Mouse (Mus musculus) ES-Bruce4 (cell line): ENCODE measurements around the gene Senp1. TPM values are rescaled to one million over a fixed set of nuclear protein-coding genes. Genes with fewer than 3 reads are reported as not detected.

ENCODE experiments used
- H3K27ac ChIP-seq: 2 replicates; pipeline ENCODE4 v1.5.1; 2012; ENCODE audit warnings: low read length, inconsistent platforms; ENCODE audit not compliant: insufficient read depth
- H3K27me3 ChIP-seq: 2 replicates; pipeline ENCODE4 v1.6.1; 2012; ENCODE audit warnings: mild to moderate bottlenecking, low read length, inconsistent platforms; ENCODE audit not compliant: control insufficient read depth, poor library complexity, insufficient read depth, severe bottlenecking
- H3K36me3 ChIP-seq: 2 replicates; pipeline ENCODE4 v1.6.1; 2012; ENCODE audit warnings: inconsistent platforms, mild to moderate bottlenecking, low read length, moderate library complexity; ENCODE audit not compliant: control insufficient read depth, poor library complexity, insufficient read depth, severe bottlenecking
- H3K4me1 ChIP-seq: one replicate; pipeline ENCODE4 v1.8.1; 2011; ENCODE audit warnings: low read length; ENCODE audit not compliant: control insufficient read depth, insufficient read depth
- H3K4me3 ChIP-seq: 2 replicates; pipeline ENCODE4 v1.5.1; 2011; ENCODE audit warnings: low read depth, mild to moderate bottlenecking, low read length
- H3K9ac ChIP-seq: 2 replicates; pipeline ENCODE4 v1.6.1; 2012; ENCODE audit warnings: low read depth, mild to moderate bottlenecking, inconsistent platforms; ENCODE audit not compliant: poor library complexity, severe bottlenecking
- H3K9me3 ChIP-seq: replicated peaks from 2 replicates; pipeline ENCODE4 v1.6.1; 2012; ENCODE audit warnings: mild to moderate bottlenecking, low read length, inconsistent platforms; ENCODE audit not compliant: control insufficient read depth, poor library complexity, insufficient read depth, severe bottlenecking
- CTCF ChIP-seq: IDR thresholded peaks from one replicate; pipeline ENCODE4 v1.8.1; 2011; ENCODE audit warnings: low read depth, low read length
- EP300 ChIP-seq: IDR thresholded peaks from 2 replicates; pipeline ENCODE4 v1.6.1; 2011; ENCODE audit warnings: low read depth, low read length; ENCODE audit not compliant: insufficient read depth
- POLR2A ChIP-seq: IDR thresholded peaks from one replicate; pipeline ENCODE4 v1.8.1; 2011; ENCODE audit warnings: low read length; ENCODE audit not compliant: insufficient read depth
- polyA plus RNA-seq: library from polyadenylated mRNA; stranded (reverse); fragments of >200 nt; gene quantifications from 2 replicates; pipeline ENCODE4 v1.2.4, GENCODE M21; 2011; ENCODE audit warnings: low read depth; ENCODE audit not compliant: missing spikeins, insufficient read depth, insufficient read length

The Senp1 gene
- polyA plus RNA-seq, 1 experiment = 70.6 TPM

DNA sequence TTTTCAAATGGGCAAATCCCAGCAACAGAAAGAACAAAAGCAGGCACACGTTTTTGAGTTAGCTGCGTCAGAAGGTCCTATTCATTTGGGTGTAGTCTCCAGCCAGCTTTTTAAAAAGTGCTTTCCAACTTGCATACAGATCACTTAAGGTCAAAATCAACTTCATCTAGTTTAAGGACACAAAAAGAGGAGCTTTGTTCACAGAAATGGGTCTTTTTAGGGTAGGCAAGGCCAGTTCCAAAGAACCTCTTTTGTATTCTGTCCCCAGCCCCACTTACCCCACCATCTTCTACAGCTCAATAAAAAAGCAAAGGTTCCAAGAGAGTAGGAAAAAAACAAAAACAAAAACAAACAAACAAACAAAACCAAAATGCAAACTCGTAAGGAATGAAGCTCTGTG is 41.1 kb upstream of the Senp1 start:
- peaks cover 6% of the 10 kb centered on the region; the same call in 1 of the 2 replicates for H3K36me3 ChIP-seq
- H3K27ac ChIP-seq = no peak overlapping the region
- no peaks in the 10 kb centered on the region for H3K9me3 ChIP-seq
- no peaks in the 10 kb centered on the region for H3K4me1 ChIP-seq
- no peaks in the 10 kb centered on the region for H3K27me3 ChIP-seq
- H3K4me3 ChIP-seq = no peak overlapping the region
- H3K9ac ChIP-seq = no peak overlapping the region
- TF ChIP-seq EP300 (no peak), CTCF (no peak), POLR2A (no peak)

GRCm38 (mm10) chr15:98134034-98134433 is 40.5 kb upstream of the Senp1 start:
- Histone ChIP-seq H3K4me1 (no peaks in the 10 kb centered on the region), H3K9me3 (no peaks in the 10 kb centered on the region), H3K36me3 (peaks cover 6% of the 10 kb centered on the region; the same call in 1 of the 2 replicates), H3K27ac (no peak overlapping the region), H3K9ac (no peak overlapping the region), H3K4me3 (no peak overlapping the region), H3K27me3 (no peaks in the 10 kb centered on the region)
- no peak for TF ChIP-seq CTCF
- no peak for TF ChIP-seq EP300
- no peak for TF ChIP-seq POLR2A

- Histone ChIP-seq H3K4me3 (no peak overlapping the region), H3K9ac (no peak overlapping the region), H3K4me1 (no peaks in the 10 kb centered on the region), H3K27me3 (no peaks in the 10 kb centered on the region), H3K9me3 (no peaks in the 10 kb centered on the region), H3K27ac (no peak overlapping the region), H3K36me3 (peaks cover 6% of the 10 kb centered on the region; the same call in 1 of the 2 replicates)
- no peak for TF ChIP-seq EP300
Observed at GRCm38 (mm10) chr15:98133471-98133870, 39.9 kb upstream of the Senp1 start.

GRCm38 (mm10) chr15:98131942-98132655 is 38.6 kb upstream of the Senp1 start:
- H3K27ac ChIP-seq = no peak overlapping the region
- no peaks in the 10 kb centered on the region for H3K9me3 ChIP-seq
- H3K9ac ChIP-seq = no peak overlapping the region
- no peak overlapping the region for H3K4me3 ChIP-seq
- H3K4me1 ChIP-seq = no peaks in the 10 kb centered on the region
- no peaks in the 10 kb centered on the region for H3K27me3 ChIP-seq
- H3K36me3 ChIP-seq = peaks cover 6% of the 10 kb centered on the region; the same call in 1 of the 2 replicates
- no peak for TF ChIP-seq POLR2A
- no peak for TF ChIP-seq CTCF
- no peak for TF ChIP-seq EP300

GRCm38 (mm10) chr15:98131451-98131850 is 37.9 kb upstream of the Senp1 start:
- TF ChIP-seq POLR2A (no peak), EP300 (no peak), CTCF (no peak)
- Histone ChIP-seq H3K27ac (no peak overlapping the region), H3K36me3 (peaks cover 6% of the 10 kb centered on the region; the same call in 1 of the 2 replicates)

GRCm38 (mm10) chr15:98131001-98131400 is 37.5 kb upstream of the Senp1 start:
- H3K9me3 ChIP-seq = no peaks in the 10 kb centered on the region
- H3K9ac ChIP-seq = no peak overlapping the region
- H3K27ac ChIP-seq = no peak overlapping the region
- no peaks in the 10 kb centered on the region for H3K27me3 ChIP-seq
- TF ChIP-seq CTCF (no peak), POLR2A (no peak), EP300 (no peak)
- H3K4me3 ChIP-seq = no peak overlapping the region
- peaks cover 6% of the 10 kb centered on the region; the same call in 1 of the 2 replicates for H3K36me3 ChIP-seq
- H3K4me1 ChIP-seq = no peaks in the 10 kb centered on the region

More at GRCm38 (mm10) chr15:98131451-98131850, 37.9 kb upstream of the Senp1 start:
- H3K4me1 ChIP-seq = no peaks in the 10 kb centered on the region
- H3K9me3 ChIP-seq = no peaks in the 10 kb centered on the region
- no peaks in the 10 kb centered on the region for H3K27me3 ChIP-seq
- no peak overlapping the region for H3K4me3 ChIP-seq
- no peak overlapping the region for H3K9ac ChIP-seq
